Comparison of ENCODE assay signal across 9 mouse cellular contexts in the genomic region with DNA sequence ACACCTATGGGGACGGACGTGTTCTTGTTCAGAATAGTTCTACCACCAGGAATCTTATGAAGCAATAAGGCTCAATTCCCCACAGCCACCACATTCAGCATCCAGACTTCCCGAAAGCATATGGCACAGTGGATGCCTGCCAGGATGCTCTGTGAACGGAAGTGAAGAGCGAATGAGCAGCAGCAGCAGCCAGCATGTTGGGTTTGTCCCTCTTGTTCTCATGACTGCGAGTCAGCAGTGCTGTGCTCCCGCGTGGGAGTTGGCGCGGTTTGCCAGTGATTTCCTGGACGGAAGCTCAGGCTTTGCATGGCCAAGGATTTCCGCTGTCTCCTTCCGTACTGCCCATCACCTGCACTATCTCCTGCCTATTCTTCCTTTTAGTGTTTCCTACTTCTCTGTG.
DNase-seq lines count a peak whose midpoint lies in the region; ATAC-seq and TF ChIP-seq lines count a peak whose summit lies in the region.
"Had no signal": no experiment of that assay in that cellular context is flagged by ENCODE, and none has a peak within 500 bp of the region (broad histone marks: within the 10 kb centered on the region; RNA-seq: fewer than 3 reads in every experiment).

No protein-coding gene starts in this region.

- H3K4me3 ChIP-seq in heart, embryonic 12.5 days: no peak overlapping the region
- peak overlapping the region; percentile 33; the same call in 1 of the 2 replicates for H3K4me3 ChIP-seq in layer of hippocampus, adult 2 months
- H3K4me3 ChIP-seq: liver, embryonic 13.5 days had no signal

- no peak overlapping the region for H3K4me2 ChIP-seq in heart, embryonic 12.5 days
- H3K4me2 ChIP-seq: liver, embryonic 13.5 days had no signal

- TF ChIP-seq CTCF in brain, embryonic 14.5 days (IDR thresholded peaks at IDR 0.05; ENCODE audit: borderline replicate concordance, extremely low read depth, insufficient read depth, insufficient read length): no peak
- TF ChIP-seq CTCF in layer of hippocampus, adult 2 months (conservative IDR thresholded peaks at IDR 0.05): no peak

- no peak for TF ChIP-seq POLR2A in brain, embryonic 14.5 days (IDR thresholded peaks at IDR 0.05; ENCODE audit: borderline replicate concordance, extremely low read depth, insufficient read depth, insufficient read length, poor library complexity, severe bottlenecking)

- no peak overlapping the region for H3K9ac ChIP-seq in heart, embryonic 12.5 days
- H3K9ac ChIP-seq: liver, embryonic 13.5 days had no signal

- no peaks in the 10 kb centered on the region for H3K27me3 ChIP-seq in heart, embryonic 12.5 days (replicated peaks)
- H3K27me3 ChIP-seq: liver, embryonic 13.5 days had no signal

- peak; percentile 95 for DNase-seq in heart, adult 11 months
- DNase-seq in brain, embryonic 14.5 days (ENCODE audit: low read depth): peak; percentile 93
- peak; percentile 43 for DNase-seq in gastrocnemius, postnatal 10 days
- DNase-seq in layer of hippocampus, adult 2 months (ENCODE audit: low spot score in 2 of 2): peak; percentile 78 to 87
- peak; percentile 83 for DNase-seq in lung, postnatal 10 days
- no peak for DNase-seq in thymus, postnatal 0 days (ENCODE audit: low spot score)
- DNase-seq: liver, embryonic 13.5 days had no signal

- no peak overlapping the region for H3K27ac ChIP-seq in heart, embryonic 12.5 days (ENCODE audit: poor library complexity, severe bottlenecking)
- H3K27ac ChIP-seq in layer of hippocampus, adult 2 months: no peak overlapping the region
- H3K27ac ChIP-seq: liver, embryonic 13.5 days had no signal

- no peak for ATAC-seq in heart, embryonic 12.5 days (ENCODE audit: insufficient number of reproducible peaks, low FRiP score)
- no peak for ATAC-seq in megakaryocyte-erythroid progenitor cell, adult 5-6 weeks (replicated peaks; ENCODE audit: low FRiP score, low TSS enrichment, poor library complexity, severe bottlenecking)

- 76% methylated on average over 13 of the region's 13 CpGs for WGBS in heart, embryonic 12.5 days

- no peaks in the 10 kb centered on the region for H3K9me3 ChIP-seq in heart, embryonic 12.5 days (replicated peaks)
- H3K9me3 ChIP-seq: liver, embryonic 13.5 days had no signal

- H3K4me1 ChIP-seq in heart, embryonic 12.5 days (replicated peaks): no peaks in the 10 kb centered on the region
- H3K4me1 ChIP-seq: liver, embryonic 13.5 days had no signal

- H3K36me3 ChIP-seq in heart, embryonic 12.5 days: no peaks in the 10 kb centered on the region
- H3K36me3 ChIP-seq: liver, embryonic 13.5 days had no signal
